Mouse (Mus musculus): ENCODE measurements around the gene Fgr.

The Fgr gene

GRCm38 (mm10) chr4:133015710-133016651 is 42.1 kb downstream of the Fgr start:
- DNase-seq (ENCODE audit: low spot score): no peak

DNA sequence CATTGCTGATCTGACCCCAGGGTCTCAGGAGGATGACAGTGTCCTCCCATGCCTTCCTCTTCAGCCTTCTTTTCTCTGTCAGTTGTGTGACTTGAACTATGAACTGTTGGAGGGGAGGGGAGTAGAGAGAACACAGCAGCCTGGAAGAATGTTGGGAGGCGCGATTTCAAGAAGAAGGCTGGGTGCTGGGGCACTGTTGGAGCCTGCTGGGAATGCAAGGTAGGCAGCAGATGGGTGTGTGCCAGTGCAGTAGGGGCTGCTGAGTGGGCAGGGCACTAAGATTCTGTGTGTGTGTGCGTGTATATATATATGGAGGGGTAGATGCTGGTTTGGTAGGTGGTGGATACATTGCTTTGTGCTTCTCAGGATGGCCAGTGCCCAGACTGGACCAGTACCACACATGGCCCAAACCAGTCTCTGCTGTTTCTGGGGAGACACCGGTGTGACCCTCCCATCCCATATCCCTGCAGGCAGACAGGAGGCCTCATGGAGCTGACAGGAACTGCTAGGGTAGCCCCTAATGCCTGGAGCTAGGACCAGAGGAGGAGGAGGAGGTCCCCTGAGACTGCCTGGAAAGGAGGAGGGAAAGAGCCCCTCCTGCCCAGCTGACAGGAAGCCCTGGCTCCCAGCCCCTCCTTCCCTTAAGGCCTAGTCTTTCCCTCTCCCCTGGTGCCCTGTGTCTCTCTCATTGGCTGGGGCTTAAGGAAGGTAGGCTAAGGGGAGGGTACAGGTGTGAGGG is 43.0 kb downstream of the Fgr start:
- no peak for DNase-seq (ENCODE audit: low spot score)

DNA sequence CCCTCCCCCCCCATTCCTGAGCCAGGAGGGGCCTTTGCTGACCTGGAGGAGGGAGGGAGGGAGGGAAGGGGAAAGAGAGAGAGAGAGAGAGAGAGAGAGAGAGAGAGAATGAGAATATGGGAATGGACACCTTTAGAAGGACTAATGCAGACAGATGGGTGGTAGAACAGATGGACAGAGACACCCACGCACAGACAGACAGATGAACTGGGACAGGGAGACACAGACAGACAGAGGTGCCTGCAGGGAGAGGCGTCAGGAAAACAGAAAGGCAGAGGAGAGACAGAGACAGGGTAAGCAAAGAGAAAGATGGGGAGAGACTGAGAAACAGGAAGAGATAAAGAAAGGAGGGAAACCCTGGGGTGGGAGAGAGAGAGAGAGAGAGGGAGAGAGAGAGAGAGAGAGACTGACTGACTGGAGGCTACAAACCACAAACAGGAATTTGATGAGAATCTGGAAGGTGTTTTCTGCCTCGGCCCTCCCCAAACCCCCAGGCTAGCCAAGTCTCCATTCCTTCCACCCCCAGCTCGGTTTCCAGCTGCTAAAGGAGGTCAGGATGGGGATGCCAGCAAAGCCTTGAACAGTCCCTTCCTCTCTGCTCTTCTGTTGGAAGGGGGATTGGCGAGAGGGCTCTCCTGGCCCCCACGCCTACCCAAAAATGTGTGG is 43.8 kb downstream of the Fgr start:
- DNase-seq (ENCODE audit: low spot score): no peak

DNA sequence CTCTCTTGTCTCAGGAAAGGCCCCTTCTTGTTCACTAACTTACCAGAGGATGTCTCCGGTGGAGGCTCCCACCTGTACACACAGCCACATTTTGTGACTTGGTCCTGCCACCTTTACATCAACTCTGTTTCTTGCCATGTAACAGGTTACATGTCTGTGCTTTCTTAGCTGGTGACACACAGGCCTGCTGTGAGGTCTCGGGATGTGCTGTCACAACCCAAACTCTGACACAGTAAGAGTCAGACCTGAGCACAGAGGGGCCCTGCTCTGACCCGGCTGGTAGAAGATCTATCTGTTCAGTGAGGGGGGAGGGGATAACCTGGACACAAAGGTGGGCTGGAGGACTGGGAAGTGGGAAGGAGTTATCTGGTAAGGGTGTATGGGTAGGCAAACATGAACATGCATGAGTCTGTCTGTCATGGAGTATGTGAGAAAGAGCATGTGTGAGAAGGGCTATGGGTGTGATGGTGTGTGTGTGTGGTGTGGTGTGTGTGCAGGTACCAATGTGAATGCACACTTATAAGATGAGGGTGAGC is 44.4 kb downstream of the Fgr start:
- DNase-seq (ENCODE audit: low spot score): no peak

DNA sequence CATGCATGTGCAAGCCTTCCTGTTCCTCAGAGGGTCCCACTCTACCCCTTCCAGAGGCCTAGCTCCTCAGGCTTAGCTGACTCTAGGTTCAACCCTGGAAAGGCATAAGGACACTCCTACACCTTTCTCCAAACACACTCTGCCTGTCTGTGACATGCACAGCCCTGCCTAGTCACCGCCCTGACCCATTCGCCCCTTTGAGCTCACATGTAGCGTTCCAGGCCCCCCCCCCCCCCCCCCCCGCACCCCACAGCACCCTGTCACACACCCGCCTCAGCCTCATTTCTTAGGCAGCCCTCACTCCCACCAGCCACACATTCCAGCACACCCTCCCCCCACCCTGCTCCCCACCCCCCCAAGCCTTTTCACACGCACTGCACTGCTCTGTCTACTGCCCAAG is 46.8 kb downstream of the Fgr start:
- DNase-seq (ENCODE audit: low spot score): no peak

- no peak for DNase-seq (ENCODE audit: low spot score)
Measured at GRCm38 (mm10) chr4:133021181-133021671, 47.3 kb downstream of the Fgr start.

GRCm38 (mm10) chr4:133022217-133022616 is 48.3 kb downstream of the Fgr start:
- no peak for DNase-seq (ENCODE audit: low spot score)

GRCm38 (mm10) chr4:133022954-133023635 is 49.2 kb downstream of the Fgr start:
- DNase-seq (ENCODE audit: low spot score): no peak

GRCm38 (mm10) chr4:133023636-133024035 is 49.7 kb downstream of the Fgr start:
- DNase-seq (ENCODE audit: low spot score): peak; percentile 46

DNA sequence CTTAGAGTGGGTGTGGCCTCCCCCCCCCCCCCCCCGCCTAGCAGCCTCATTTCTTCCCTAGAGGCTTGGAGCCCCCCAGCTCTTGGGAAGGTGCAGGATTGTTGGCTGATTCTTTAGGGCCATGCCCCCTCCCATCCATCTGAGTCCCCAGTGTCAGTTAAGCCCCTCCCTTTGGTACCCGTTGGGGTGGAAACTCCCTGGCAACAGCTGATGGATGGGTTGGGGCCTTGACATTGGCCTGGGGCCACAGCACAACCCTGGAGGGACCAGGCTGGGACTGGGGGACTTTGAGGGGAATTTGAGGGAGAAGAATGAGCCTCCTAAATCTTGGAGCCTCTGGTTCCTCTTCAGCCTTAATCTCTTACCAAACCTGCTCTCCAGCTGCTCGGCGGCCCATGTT is 50.5 kb downstream of the Fgr start:
- no peak for DNase-seq (ENCODE audit: low spot score)

GRCm38 (mm10) chr4:133024969-133025685 is 51.2 kb downstream of the Fgr start:
- no peak for DNase-seq (ENCODE audit: low spot score)

- DNase-seq (ENCODE audit: low spot score): no peak
Measured at GRCm38 (mm10) chr4:133026272-133026671, 52.4 kb downstream of the Fgr start.

DNA sequence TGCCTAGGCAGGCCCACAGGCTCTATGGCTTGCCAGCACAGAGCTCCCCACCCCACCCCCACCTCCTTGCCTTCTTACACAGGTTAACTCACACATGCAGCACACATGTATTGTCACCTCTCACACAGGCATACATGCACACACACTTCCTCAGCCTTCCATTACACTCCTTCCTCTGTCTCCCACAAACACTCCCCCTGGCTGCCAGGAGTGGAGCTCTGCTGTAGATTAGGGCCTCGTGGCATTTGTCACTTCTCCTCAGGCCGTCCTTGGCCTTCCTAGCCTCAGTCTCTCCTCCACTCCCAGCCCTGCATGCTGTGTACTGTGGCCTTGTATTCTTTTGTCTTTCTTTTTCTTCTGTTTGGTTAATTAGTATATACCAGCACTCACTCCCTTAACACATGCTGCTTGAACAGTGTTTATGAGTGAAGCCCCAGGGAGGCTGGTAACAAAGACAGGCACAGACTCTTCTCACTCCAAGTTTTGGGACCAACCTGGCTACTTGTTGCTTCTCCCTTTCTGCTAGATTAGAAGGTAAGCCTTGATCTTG is 53.0 kb downstream of the Fgr start:
- no peak for DNase-seq (ENCODE audit: low spot score)

- no peak for DNase-seq (ENCODE audit: low spot score)
Measured at GRCm38 (mm10) chr4:133027721-133028120, 53.8 kb downstream of the Fgr start.

GRCm38 (mm10) chr4:133028193-133028592 is 54.3 kb downstream of the Fgr start:
- DNase-seq (ENCODE audit: low spot score): no peak

DNA sequence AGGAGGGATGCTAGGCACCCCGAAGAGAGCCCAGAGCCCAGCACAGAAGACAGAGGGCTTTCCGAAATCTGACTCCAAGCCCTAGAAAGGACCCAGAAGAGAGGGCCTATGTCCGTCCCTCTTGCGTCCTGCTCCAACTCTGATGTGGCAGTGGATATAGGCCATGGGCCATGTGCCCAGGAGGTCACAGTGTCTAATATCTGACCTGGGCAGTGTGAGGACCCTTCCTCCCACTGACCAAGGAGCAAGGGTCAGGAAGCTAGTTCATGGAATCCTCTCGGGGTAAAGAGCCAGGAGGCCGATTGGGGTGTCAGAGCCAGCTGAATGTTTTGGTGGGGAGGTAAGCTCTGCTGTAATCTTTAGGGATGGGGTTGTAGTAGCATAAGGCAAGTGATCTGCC is 55.0 kb downstream of the Fgr start:
- no peak for DNase-seq (ENCODE audit: low spot score)

GRCm38 (mm10) chr4:133032410-133033095 is 58.7 kb downstream of the Fgr start:
- DNase-seq (ENCODE audit: low spot score): no peak

- DNase-seq (ENCODE audit: low spot score): no peak
Measured at GRCm38 (mm10) chr4:133034478-133034877, 60.6 kb downstream of the Fgr start.

DNA sequence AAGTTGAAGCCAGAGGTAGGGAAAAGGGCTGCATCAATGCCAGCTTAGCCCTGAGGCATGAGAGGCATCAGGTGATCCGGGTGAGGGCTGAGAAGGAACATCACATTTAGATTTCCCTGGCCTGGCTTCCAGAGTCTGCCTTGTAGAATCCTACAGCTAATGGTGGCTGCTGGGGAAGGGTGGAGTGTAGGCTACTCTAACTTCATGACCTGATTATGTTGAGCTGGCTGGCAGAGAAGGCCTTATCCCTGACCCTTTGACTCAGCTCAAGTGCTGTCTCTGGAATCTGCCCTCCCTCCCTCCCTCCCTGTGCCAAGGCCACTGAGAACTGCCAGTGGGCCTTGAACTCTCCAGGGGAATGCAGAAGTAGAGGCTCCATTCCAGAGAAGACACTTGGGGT is 61.6 kb downstream of the Fgr start:
- DNase-seq (ENCODE audit: low spot score): peak; percentile 41

- DNase-seq (ENCODE audit: low spot score): peak; percentile 44
Measured at GRCm38 (mm10) chr4:133035946-133036345, 62.1 kb downstream of the Fgr start.
